Mouse (Mus musculus): ENCODE measurements around the gene Shisa5. TPM values are rescaled to one million over a fixed set of nuclear protein-coding genes. Genes with fewer than 3 reads are reported as not detected.

Shisa5 gene
- polyA plus RNA-seq, 1 experiment from 2014 or later: 33.6 TPM

- ATAC-seq: no peak
- Histone ChIP-seq H3K27ac (no peak overlapping the region), H3K9ac (no peak overlapping the region), H3K27me3 (no peaks in the 10 kb centered on the region), H3K4me1 (no peaks in the 10 kb centered on the region), H3K4me2 (no peak overlapping the region), H3K9me3 (replicated peaks) (no peaks in the 10 kb centered on the region), H3K36me3 (ENCODE audit: poor library complexity, severe bottlenecking) (peaks cover 11% of the 10 kb centered on the region; the same call in 1 of the 2 replicates), H3K4me3 (no peak overlapping the region)
- 86% methylated on average over 5 of the region's 5 CpGs for WGBS
Observed at GRCm38 (mm10) chr9:109028919-109029318, 9.4 kb upstream of the Shisa5 start.

- no peak overlapping the region for H3K4me2 ChIP-seq
- 65% methylated on average over 3 of the region's 3 CpGs for WGBS
- no peak overlapping the region for H3K4me3 ChIP-seq
- no peak overlapping the region for H3K27ac ChIP-seq
- H3K9me3 ChIP-seq (replicated peaks): no peaks in the 10 kb centered on the region
- no peak overlapping the region for H3K9ac ChIP-seq
- no peak for ATAC-seq
- peaks cover 11% of the 10 kb centered on the region; the same call in 1 of the 2 replicates for H3K36me3 ChIP-seq (ENCODE audit: poor library complexity, severe bottlenecking)
- H3K4me1 ChIP-seq: no peaks in the 10 kb centered on the region
- no peaks in the 10 kb centered on the region for H3K27me3 ChIP-seq
Observed at GRCm38 (mm10) chr9:109030312-109030711, 8.1 kb upstream of the Shisa5 start.

GRCm38 (mm10) chr9:109031001-109031400 lies 7.4 kb upstream of the Shisa5 start:
- no peak overlapping the region for H3K4me3 ChIP-seq
- no peak for ATAC-seq
- H3K4me1 ChIP-seq: no peaks in the 10 kb centered on the region
- 92% methylated on average over 7 of the region's 7 CpGs for WGBS
- no peak overlapping the region for H3K9ac ChIP-seq
- no peaks in the 10 kb centered on the region for H3K9me3 ChIP-seq (replicated peaks)
- no peak overlapping the region for H3K4me2 ChIP-seq
- no peaks in the 10 kb centered on the region for H3K27me3 ChIP-seq
- H3K36me3 ChIP-seq (ENCODE audit: poor library complexity, severe bottlenecking): peaks cover 5% of the 10 kb centered on the region; the same call in 1 of the 2 replicates
- no peak overlapping the region for H3K27ac ChIP-seq

GRCm38 (mm10) chr9:109031686-109032085 lies 6.7 kb upstream of the Shisa5 start:
- Histone ChIP-seq H3K4me1 (no peaks in the 10 kb centered on the region), H3K9me3 (replicated peaks) (no peaks in the 10 kb centered on the region), H3K27me3 (no peaks in the 10 kb centered on the region), H3K4me2 (no peak overlapping the region), H3K27ac (no peak overlapping the region), H3K4me3 (no peak overlapping the region), H3K36me3 (ENCODE audit: poor library complexity, severe bottlenecking) (peaks cover under 1% of the 10 kb centered on the region; the same call in 1 of the 2 replicates), H3K9ac (no peak overlapping the region)
- ATAC-seq: no peak
- WGBS: 85% methylated on average over 8 of the region's 8 CpGs

- no peak for ATAC-seq
- no peaks in the 10 kb centered on the region for H3K27me3 ChIP-seq
- 89% methylated on average over 6 of the region's 6 CpGs for WGBS
Observed at GRCm38 (mm10) chr9:109032435-109032834, 5.9 kb upstream of the Shisa5 start.

GRCm38 (mm10) chr9:109038901-109039364 lies 568 bp downstream of the Shisa5 start:
- H3K4me3 ChIP-seq: peak overlapping the region; percentile 55
- 22% methylated on average over 8 of the region's 8 CpGs for WGBS
- 0 out of 2 replicates have a peak, but pooled peaks cover 5% of the 10 kb centered on the region for H3K27me3 ChIP-seq
- peaks cover 11% of the 10 kb centered on the region for H3K4me1 ChIP-seq
- H3K27ac ChIP-seq: no peak overlapping the region
- no peaks in the 10 kb centered on the region for H3K9me3 ChIP-seq (replicated peaks)
- peak overlapping the region; percentile 79 for H3K4me2 ChIP-seq
- ATAC-seq: no peak
- H3K9ac ChIP-seq: peak overlapping the region; percentile 72
- no peaks in the 10 kb centered on the region for H3K36me3 ChIP-seq (ENCODE audit: poor library complexity, severe bottlenecking)

More at GRCm38 (mm10) chr9:109032435-109032834, 5.9 kb upstream of the Shisa5 start:
- no peaks in the 10 kb centered on the region for H3K4me1 ChIP-seq
- no peak overlapping the region for H3K9ac ChIP-seq
- H3K4me2 ChIP-seq: no peak overlapping the region
- no peaks in the 10 kb centered on the region; the same call in 1 of the 2 replicates for H3K36me3 ChIP-seq (ENCODE audit: poor library complexity, severe bottlenecking)
- no peak overlapping the region for H3K27ac ChIP-seq
- no peaks in the 10 kb centered on the region for H3K9me3 ChIP-seq (replicated peaks)
- H3K4me3 ChIP-seq: no peak overlapping the region

GRCm38 (mm10) chr9:109039681-109040080 lies 1.3 kb downstream of the Shisa5 start:
- ATAC-seq: no peak
- no peaks in the 10 kb centered on the region for H3K9me3 ChIP-seq (replicated peaks)
- no peak overlapping the region for H3K4me3 ChIP-seq
- no peak overlapping the region for H3K9ac ChIP-seq
- 0 out of 2 replicates have a peak, but pooled peaks cover 5% of the 10 kb centered on the region for H3K27me3 ChIP-seq
- no peaks in the 10 kb centered on the region for H3K36me3 ChIP-seq (ENCODE audit: poor library complexity, severe bottlenecking)
- peaks cover 11% of the 10 kb centered on the region for H3K4me1 ChIP-seq
- WGBS: 88% methylated on average over 4 of the region's 4 CpGs
- no peak overlapping the region for H3K27ac ChIP-seq
- H3K4me2 ChIP-seq: peak overlapping the region; percentile 79; the same call in 1 of the 2 replicates

- 80% methylated on average over 8 of the region's 8 CpGs for WGBS
- no peak overlapping the region for H3K4me2 ChIP-seq
Observed at GRCm38 (mm10) chr9:109040216-109040615, 1.9 kb downstream of the Shisa5 start.

GRCm38 (mm10) chr9:109040906-109041305 lies 2.5 kb downstream of the Shisa5 start:
- ATAC-seq: no peak
- WGBS: 68% methylated on average over 5 of the region's 6 CpGs

More at GRCm38 (mm10) chr9:109040216-109040615, 1.9 kb downstream of the Shisa5 start:
- Histone ChIP-seq H3K9me3 (replicated peaks) (no peaks in the 10 kb centered on the region), H3K27ac (no peak overlapping the region), H3K4me3 (no peak overlapping the region), H3K36me3 (ENCODE audit: poor library complexity, severe bottlenecking) (no peaks in the 10 kb centered on the region), H3K27me3 (0 out of 2 replicates have a peak, but pooled peaks cover 5% of the 10 kb centered on the region), H3K9ac (no peak overlapping the region), H3K4me1 (peaks cover 11% of the 10 kb centered on the region)
- no peak for ATAC-seq

GRCm38 (mm10) chr9:109041351-109041750 lies 3.0 kb downstream of the Shisa5 start:
- no peaks in the 10 kb centered on the region for H3K36me3 ChIP-seq (ENCODE audit: poor library complexity, severe bottlenecking)
- ATAC-seq: no peak
- 87% methylated on average over 7 of the region's 7 CpGs for WGBS

More at GRCm38 (mm10) chr9:109040906-109041305, 2.5 kb downstream of the Shisa5 start:
- Histone ChIP-seq H3K27me3 (0 out of 2 replicates have a peak, but pooled peaks cover 5% of the 10 kb centered on the region), H3K9ac (no peak overlapping the region), H3K4me2 (no peak overlapping the region), H3K4me3 (no peak overlapping the region), H3K9me3 (replicated peaks) (no peaks in the 10 kb centered on the region), H3K4me1 (peaks cover 11% of the 10 kb centered on the region), H3K36me3 (ENCODE audit: poor library complexity, severe bottlenecking) (no peaks in the 10 kb centered on the region), H3K27ac (no peak overlapping the region)

GRCm38 (mm10) chr9:109046306-109046705 lies 7.9 kb downstream of the Shisa5 start:
- Histone ChIP-seq H3K36me3 (ENCODE audit: poor library complexity, severe bottlenecking) (no peaks in the 10 kb centered on the region), H3K27me3 (no peaks in the 10 kb centered on the region), H3K4me1 (no peaks in the 10 kb centered on the region), H3K9me3 (replicated peaks) (no peaks in the 10 kb centered on the region), H3K4me2 (no peak overlapping the region), H3K4me3 (no peak overlapping the region), H3K27ac (no peak overlapping the region), H3K9ac (no peak overlapping the region)
- WGBS: 39% methylated on average over 5 of the region's 5 CpGs
- no peak for ATAC-seq

More at GRCm38 (mm10) chr9:109041351-109041750, 3.0 kb downstream of the Shisa5 start:
- no peak overlapping the region for H3K4me2 ChIP-seq
- H3K9me3 ChIP-seq (replicated peaks): no peaks in the 10 kb centered on the region
- no peak overlapping the region for H3K9ac ChIP-seq
- 0 out of 2 replicates have a peak, but pooled peaks cover 5% of the 10 kb centered on the region for H3K27me3 ChIP-seq
- peaks cover 11% of the 10 kb centered on the region for H3K4me1 ChIP-seq
- no peak overlapping the region for H3K27ac ChIP-seq
- H3K4me3 ChIP-seq: no peak overlapping the region

- 81% methylated on average over 7 of the region's 7 CpGs for WGBS
- ATAC-seq: no peak
- no peak overlapping the region for H3K4me3 ChIP-seq
- no peaks in the 10 kb centered on the region for H3K4me1 ChIP-seq
- no peaks in the 10 kb centered on the region for H3K9me3 ChIP-seq (replicated peaks)
- no peak overlapping the region for H3K9ac ChIP-seq
- no peaks in the 10 kb centered on the region for H3K27me3 ChIP-seq
- no peak overlapping the region for H3K27ac ChIP-seq
- no peak overlapping the region for H3K4me2 ChIP-seq
- no peaks in the 10 kb centered on the region for H3K36me3 ChIP-seq (ENCODE audit: poor library complexity, severe bottlenecking)
Observed at GRCm38 (mm10) chr9:109049316-109049715, 11.0 kb downstream of the Shisa5 start.

Measured in forebrain, embryonic 13.5 days (tissue).